Mouse (Mus musculus) gastrocnemius, postnatal 25 days (tissue): ENCODE data around the gene Specc1. TPM values are rescaled to one million over a fixed set of nuclear protein-coding genes. Genes with fewer than 3 reads are reported as not detected.
A peak's percentile ranks its signal among the peaks of the same experiment; 100 is the strongest.

Source experiments
- DNase-seq: peaks from one replicate; pipeline ENCODE4 v3.0.0; 2022
- total RNA-seq, 2 experiments: library from RNA; stranded (reverse); gene quantifications; 1 replicate in 1 of 2; 2 replicates in 1 of 2; pipeline ENCODE4 v1.2.3; 2021

Specc1 gene
- total RNA-seq, 2 experiments from 2014 or later = 1.9 to 2.8 TPM

DNA sequence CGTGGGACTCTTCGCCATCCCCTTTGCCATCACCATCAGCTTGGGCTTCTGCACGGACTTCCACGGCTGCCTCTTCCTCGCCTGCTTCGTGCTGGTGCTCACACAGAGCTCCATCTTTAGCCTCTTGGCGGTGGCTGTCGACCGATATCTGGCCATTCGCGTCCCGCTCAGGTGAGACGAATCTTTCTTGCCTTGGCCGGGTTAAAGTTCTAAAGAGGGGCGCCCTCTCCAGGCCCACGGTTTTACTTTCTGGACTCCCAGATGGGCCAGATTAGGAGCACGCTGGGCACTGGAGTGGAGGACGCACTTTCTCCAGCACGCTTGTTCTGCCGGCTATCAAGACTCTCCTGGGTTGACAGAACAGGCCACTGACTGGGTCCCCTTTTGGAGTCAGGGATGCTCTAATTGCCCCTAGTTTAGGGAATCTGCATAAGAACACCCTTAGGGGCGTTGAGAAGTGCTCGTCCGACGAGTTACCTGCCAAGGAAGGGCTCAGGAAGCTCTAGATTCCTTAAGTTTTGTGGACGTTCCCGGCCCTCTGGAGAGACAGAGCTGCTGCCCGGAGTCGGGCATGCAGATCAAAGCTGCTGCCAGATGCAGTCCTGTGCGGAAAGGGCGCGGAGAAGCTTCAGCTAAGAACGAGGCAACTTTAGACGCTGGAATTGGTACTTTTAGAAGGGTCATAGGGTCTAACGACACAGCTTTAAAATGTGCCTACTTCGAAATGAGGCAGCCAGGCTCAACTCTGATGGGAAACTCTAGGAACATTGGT lies 292.9 kb downstream of the Specc1 start:
- DNase-seq = no peak

DNA sequence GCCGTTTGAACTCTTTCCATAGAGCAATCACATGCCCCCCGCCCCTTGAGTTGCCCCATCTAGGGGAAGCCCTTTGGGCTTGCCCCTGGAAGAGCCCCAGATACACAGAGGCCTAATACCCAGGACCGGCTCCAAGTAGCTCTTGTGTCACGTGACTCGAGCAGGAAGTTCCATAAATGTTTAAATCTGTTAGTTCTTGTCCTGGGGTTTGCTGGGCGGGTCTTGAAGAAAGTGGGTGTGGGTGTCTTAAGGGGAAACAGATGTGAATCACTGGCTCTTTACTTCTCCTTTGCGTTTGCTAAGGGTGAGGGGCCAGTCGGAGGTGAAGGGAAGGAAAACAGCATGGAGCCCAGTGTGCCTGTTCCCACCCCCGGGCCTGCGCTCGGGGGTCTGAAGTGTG lies 294.5 kb downstream of the Specc1 start:
- peak; percentile 20 for DNase-seq

DNA sequence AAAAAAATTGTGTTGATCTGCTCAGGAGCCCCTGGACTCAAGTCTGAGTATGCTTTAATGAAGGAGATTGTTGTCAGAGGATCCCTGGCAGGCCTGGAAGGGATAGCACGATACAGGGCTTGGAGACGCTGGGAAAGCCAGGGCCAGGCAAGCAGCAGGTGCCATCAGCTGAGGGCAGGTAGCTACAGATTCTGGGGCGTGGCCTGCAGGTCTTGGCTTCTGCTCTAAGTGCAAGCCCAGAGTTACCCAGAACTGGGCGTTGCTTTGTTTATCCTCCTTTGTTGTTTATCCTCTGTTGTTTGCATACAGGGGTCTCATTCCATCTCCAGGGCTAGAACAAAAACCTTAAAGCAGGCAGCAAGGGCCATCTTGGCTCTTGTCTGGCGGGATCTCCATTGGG lies 296.8 kb downstream of the Specc1 start:
- no peak for DNase-seq

DNA sequence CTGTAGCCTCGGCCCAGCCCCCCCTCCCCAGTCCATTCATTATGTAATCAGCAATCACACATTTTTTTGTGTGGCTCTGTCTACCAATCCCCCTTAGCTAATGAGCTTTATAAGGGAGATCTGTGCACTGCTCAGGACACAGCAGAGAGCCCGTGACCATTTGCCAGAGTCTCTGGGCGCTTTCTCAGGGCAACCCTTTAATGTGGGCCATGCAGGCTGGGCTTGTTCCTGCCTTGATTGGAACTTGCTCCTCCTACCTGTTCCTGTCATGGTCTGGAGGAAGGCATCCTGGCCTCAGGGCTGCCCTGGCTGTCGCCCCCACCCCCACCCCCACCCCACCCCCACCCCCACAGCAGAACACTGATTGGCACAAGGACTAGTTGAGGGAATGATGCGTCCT lies 302.7 kb downstream of the Specc1 start:
- DNase-seq = no peak

DNA sequence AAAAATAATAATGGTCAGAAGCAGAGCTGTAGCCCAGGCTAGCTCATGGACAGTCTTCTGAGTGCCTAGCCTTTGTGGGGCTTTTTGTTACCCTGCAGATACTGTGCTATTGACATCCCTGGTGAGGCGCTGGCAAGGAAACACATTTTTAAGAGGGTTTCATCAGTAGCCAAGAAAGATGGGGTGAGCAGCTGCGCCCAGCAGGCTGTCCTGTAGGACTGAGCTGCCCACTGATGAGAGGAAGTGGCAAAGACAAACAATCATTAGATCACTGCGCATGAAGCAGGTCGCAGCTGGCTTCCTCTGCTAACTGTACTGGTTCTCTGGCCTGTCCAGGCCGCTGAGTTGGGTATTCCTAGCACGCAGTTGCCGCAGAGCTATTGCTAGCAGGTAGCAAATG lies 307.0 kb downstream of the Specc1 start:
- no peak for DNase-seq

DNA sequence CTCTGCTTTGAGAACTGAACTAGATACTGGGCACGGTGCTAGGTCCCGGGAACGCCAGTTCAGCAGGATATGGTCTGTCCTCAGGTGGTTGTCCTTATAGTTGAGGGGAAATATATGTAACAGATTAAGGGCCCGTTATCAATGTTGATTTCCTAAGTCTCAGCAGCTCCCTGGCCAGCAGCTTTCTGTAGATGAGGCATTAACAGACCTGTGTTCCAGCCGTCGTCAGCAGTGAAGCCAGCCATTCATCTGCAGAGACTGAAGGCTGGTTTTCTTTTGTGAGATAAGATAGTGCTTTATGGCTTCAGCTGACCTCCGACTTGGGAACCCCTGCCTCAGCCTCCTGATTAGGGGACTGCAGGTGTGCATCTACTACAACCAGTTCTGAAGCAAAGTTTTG lies 307.5 kb downstream of the Specc1 start:
- DNase-seq = no peak

DNA sequence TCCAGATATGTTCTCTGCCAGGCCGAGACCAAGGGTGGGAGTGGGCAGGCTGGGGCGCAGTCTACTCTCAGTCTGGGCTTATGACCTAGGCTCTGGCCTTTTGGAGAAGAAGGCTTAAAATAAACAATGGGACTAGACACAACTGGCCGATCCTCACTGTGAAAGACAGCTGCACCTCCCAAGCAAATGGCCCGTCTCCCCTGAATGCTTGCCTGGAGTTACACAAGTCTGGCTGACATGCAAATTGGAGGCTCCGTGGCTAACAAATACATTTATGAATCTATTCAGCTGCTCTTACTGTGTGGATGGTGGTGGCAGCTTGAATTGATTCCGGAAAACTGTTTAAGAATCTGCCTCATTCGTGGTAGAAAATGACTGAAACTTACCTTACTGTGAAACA lies 309.1 kb downstream of the Specc1 start:
- no peak for DNase-seq

DNA sequence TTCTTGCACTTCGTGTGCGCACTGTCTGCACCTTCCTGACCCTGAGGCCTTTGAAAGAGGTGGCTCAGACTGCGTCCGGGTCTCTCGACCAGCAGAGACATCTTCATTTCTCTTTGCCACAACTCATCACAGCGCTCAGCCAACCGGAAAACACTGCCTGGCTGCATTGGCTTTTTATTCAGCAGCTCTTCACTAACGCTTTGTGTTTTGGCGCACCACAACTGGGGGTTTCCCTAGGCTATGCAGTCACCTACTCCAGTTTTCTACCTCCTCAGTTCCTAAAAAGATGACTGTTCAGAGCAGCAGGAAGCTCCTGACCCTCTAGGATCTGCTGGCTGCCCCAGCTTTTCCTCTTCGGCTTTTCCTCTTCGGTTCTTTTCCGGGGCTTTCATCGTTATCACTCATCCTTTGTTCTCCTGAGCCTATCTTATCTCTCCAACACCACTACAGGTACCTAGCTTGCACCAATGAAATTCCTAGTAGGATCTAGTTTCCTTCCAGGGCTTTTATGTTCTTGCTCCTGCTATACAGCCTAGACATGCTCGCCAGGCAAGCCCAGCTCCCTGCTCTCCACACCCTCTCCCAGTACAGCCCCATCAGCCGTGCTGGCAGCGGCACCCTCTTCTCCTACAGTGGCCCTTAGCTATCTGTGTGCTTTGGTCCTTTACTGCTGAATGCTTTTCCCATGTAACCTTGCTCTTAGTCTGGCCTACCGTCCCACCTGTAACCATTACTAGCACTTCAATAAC lies 310.1 kb downstream of the Specc1 start:
- no peak for DNase-seq

DNA sequence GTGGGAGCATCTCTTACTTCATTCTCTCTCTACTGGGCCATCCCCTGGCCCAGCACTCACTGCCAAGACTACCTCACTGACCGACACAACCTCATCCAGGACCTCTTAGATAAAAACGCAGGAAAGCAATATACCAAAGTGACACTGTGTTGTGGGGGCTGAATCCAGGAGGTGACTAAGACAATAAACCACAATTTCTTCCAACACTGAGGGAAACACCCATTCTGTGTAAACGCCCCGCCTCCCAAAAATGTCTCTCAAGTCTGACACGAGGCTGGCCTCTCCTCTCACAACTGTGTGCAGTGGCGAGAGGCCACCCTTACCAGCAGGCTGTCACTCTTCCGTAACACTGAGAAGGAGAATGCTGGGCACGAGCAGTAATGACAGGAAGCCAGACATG lies 311.8 kb downstream of the Specc1 start:
- no peak for DNase-seq

DNA sequence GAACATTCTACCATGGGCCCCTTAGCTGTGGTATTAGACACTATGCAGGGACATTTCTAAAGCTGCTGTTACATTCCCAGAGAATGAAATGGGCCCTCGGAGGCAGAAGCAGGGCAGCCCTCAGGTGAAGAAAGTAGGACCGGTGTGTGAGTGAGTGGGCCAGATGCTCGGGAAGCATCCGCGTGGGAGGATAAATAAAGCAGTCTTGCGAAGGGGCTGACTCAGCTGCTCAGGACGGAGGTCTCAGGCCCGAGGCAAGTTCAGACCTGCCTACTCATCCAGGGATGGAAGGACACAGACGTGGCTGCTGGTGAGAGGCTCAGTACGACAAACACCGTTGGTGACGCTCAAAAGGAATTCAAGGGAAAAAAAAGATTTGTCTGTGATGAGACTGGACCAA lies 312.5 kb downstream of the Specc1 start:
- DNase-seq = no peak

DNA sequence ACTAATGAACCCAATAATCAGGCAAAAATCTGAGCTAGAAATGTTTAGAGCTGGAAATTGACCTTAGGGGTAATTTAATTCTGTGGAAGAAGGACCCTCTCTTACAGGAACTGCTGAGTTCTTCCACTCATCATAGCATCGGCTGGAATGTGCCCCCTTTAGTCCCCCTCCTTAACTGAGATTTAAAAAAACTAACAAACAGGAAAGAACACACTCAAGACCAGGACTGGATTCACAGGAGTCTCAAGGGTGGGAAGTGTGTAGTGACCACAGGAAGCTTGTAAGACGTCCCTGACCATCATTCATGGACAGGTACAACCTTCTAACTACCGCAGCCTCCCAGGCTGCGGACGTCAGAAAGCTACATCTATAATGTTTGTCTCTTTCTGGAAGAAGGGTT lies 314.3 kb downstream of the Specc1 start:
- DNase-seq = no peak

Other genes with a start within 250 kb of the Specc1 start
- not detected for gene Slc5a10, start 235.9 kb upstream of the Specc1 start, total RNA-seq
- gene Prpsap2, start 194.7 kb upstream of the Specc1 start, total RNA-seq = 1 to 10 TPM; 3.6 to 4.2 TPM
- gene Ulk2, start 101.7 kb upstream of the Specc1 start, total RNA-seq = 10 to 100 TPM; 66.8 to 72.2 TPM
- gene Akap10, start 26.5 kb upstream of the Specc1 start, total RNA-seq = 1 to 10 TPM; 6.6 to 9.8 TPM